Comparison of ENCODE assay signal across 25 mouse cellular contexts in the genomic region with DNA sequence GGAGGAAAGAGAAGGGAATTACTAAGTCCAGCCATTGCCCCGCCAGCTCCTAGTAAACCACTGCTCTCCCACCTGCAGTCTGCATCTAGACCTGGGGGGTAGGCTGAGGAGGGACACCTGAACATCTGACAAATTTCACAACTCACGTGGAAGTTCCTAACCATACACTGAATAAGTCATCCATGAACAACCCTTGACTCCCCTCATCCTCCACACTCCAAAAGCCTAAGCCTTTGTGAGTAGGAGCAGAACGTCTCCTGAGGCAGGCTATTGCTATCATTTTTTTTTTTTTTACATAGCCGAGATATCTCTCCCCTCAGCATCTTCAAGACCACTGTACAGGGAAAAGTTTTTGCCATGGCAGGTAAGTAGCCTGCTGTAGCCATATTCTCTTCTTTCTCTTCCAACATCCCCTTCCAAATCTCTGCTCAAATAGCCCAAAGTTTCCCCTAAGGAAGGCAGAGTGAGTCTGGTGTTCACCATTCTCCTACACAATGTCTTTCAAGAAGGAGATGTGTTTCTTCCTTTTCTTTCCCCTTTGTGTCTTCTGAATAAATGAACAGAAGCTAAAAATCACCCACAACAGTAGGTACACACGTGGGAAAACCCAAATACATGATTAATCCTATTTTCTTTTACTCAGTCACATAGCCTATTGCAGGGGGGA.
"Had no signal": no experiment of that assay in that cellular context is flagged by ENCODE, and none has a peak within 500 bp of the region (broad histone marks: within the 10 kb centered on the region; RNA-seq: fewer than 3 reads in every experiment).

No protein-coding gene starts in this region.

- H3K27me3 ChIP-seq: embryonic facial prominence, embryonic 12.5 days; embryonic facial prominence, embryonic 13.5 days; embryonic facial prominence, embryonic 15.5 days; forebrain, embryonic 12.5 days; forebrain, embryonic 13.5 days; forebrain, embryonic 15.5 days had no signal

- H3K36me3 ChIP-seq: embryonic facial prominence, embryonic 10.5 days; embryonic facial prominence, embryonic 12.5 days; embryonic facial prominence, embryonic 13.5 days; embryonic facial prominence, embryonic 15.5 days; forebrain, embryonic 10.5 days; forebrain, embryonic 12.5 days; forebrain, embryonic 15.5 days had no signal

- H3K4me2 ChIP-seq: embryonic facial prominence, embryonic 12.5 days; embryonic facial prominence, embryonic 13.5 days; embryonic facial prominence, embryonic 15.5 days; forebrain, embryonic 12.5 days; forebrain, embryonic 13.5 days; forebrain, embryonic 15.5 days had no signal

- H3K9ac ChIP-seq: embryonic facial prominence, embryonic 12.5 days; embryonic facial prominence, embryonic 13.5 days; embryonic facial prominence, embryonic 15.5 days; forebrain, embryonic 12.5 days; forebrain, embryonic 13.5 days; forebrain, embryonic 15.5 days; forebrain, postnatal 0 days had no signal

- H3K9me3 ChIP-seq: embryonic facial prominence, embryonic 10.5 days; embryonic facial prominence, embryonic 12.5 days; embryonic facial prominence, embryonic 13.5 days; embryonic facial prominence, embryonic 15.5 days; forebrain, embryonic 10.5 days; forebrain, embryonic 12.5 days; forebrain, embryonic 13.5 days; forebrain, embryonic 15.5 days had no signal

- H3K4me1 ChIP-seq: embryonic facial prominence, embryonic 10.5 days; embryonic facial prominence, embryonic 12.5 days; embryonic facial prominence, embryonic 13.5 days; embryonic facial prominence, embryonic 15.5 days; forebrain, embryonic 10.5 days; forebrain, embryonic 12.5 days; forebrain, embryonic 13.5 days had no signal

- H3K27ac ChIP-seq: embryonic facial prominence, embryonic 10.5 days; embryonic facial prominence, embryonic 12.5 days; embryonic facial prominence, embryonic 13.5 days; embryonic facial prominence, embryonic 15.5 days; forebrain, embryonic 10.5 days; forebrain, embryonic 12.5 days; forebrain, embryonic 13.5 days; forebrain, embryonic 15.5 days; gastrocnemius, adult 2 months; heart, adult 2 months had no signal

- DNase-seq: cerebellum, adult 9-10 months; cerebellum, adult 9-11 months; cerebellum, postnatal 10 days; cerebellum, postnatal 14 days; cerebellum, postnatal 25 days; cerebellum, postnatal 36 days; embryo, embryonic 11 days; forebrain, postnatal 0 days; gastrocnemius, adult 2 months; gastrocnemius, postnatal 10 days; gastrocnemius, postnatal 14 days; gastrocnemius, postnatal 25 days; gastrocnemius, postnatal 36 days; heart, adult 11 months; heart, adult 18-20 months; heart, adult 2 months had no signal

- H3K4me3 ChIP-seq: embryonic facial prominence, embryonic 10.5 days; embryonic facial prominence, embryonic 12.5 days; embryonic facial prominence, embryonic 13.5 days; embryonic facial prominence, embryonic 15.5 days; erythroblast, embryonic 14.5 days; forebrain, embryonic 10.5 days; forebrain, embryonic 12.5 days; forebrain, embryonic 13.5 days; forebrain, embryonic 15.5 days; gastrocnemius, adult 2 months; heart, adult 2 months had no signal
